Mouse (Mus musculus) midbrain, embryonic 11.5 days (tissue): ENCODE data around the gene Gm7029. TPM values are rescaled to one million over a fixed set of nuclear protein-coding genes. Genes with fewer than 3 reads are reported as not detected.
"Not testable (repeated sequence)": the region's sequence is repeated elsewhere in the genome, so short reads cannot be mapped to it uniquely, and the experiment has no call there.

ENCODE experiments used
- ATAC-seq: fragments of 200-750 bp; cut with Nextera tagmentation; 2 replicates; pipeline ENCODE4 v1.8.0; 2017; ENCODE audit warnings: moderate TSS enrichment, moderate library complexity; ENCODE audit not compliant: low FRiP score
- DNase-seq: peaks from one replicate; pipeline ENCODE4 v3.0.0; 2015; ENCODE audit warnings: low spot score; ENCODE audit errors: missing footprints
- H3K27ac ChIP-seq: fragments of 300-500 bp; sonication (generic); 2 replicates; pipeline ENCODE4 v1.5.1; 2014; ENCODE audit warnings: low read depth, low read length
- H3K27me3 ChIP-seq: fragments of 300-500 bp; sonication (generic); 2 replicates; pipeline ENCODE4 v1.6.1; 2014; ENCODE audit warnings: mild to moderate bottlenecking, low read length, moderate library complexity, mixed read lengths; ENCODE audit not compliant: control insufficient read depth, insufficient read depth
- H3K36me3 ChIP-seq: fragments of 300-500 bp; sonication (generic); 2 replicates; pipeline ENCODE4 v1.6.1; 2014; ENCODE audit warnings: mild to moderate bottlenecking, low read length, moderate library complexity, mixed read lengths; ENCODE audit not compliant: control insufficient read depth, insufficient read depth
- H3K4me1 ChIP-seq: fragments of 300-500 bp; sonication (generic); 2 replicates; pipeline ENCODE4 v1.6.1; 2014; ENCODE audit warnings: low read length; ENCODE audit not compliant: control insufficient read depth, insufficient read depth
- H3K4me2 ChIP-seq: fragments of 300-500 bp; sonication (generic); 2 replicates; pipeline ENCODE4 v1.6.1; 2014; ENCODE audit warnings: mild to moderate bottlenecking, moderate library complexity
- H3K4me3 ChIP-seq: fragments of 300-500 bp; sonication (generic); 2 replicates; pipeline ENCODE4 v1.5.1; 2014; ENCODE audit warnings: low read depth, low read length
- H3K9ac ChIP-seq: fragments of 300-500 bp; sonication (generic); 2 replicates; pipeline ENCODE4 v1.6.1; 2014; ENCODE audit warnings: low read length
- H3K9me3 ChIP-seq: fragments of 300-500 bp; sonication (generic); 2 replicates; pipeline ENCODE4 v1.6.1; 2016; ENCODE audit warnings: low read length; ENCODE audit not compliant: control insufficient read depth
- WGBS: fragments of 180-500 bp; shearing (Covaris S2); extraction: QIAGEN DNeasy Blood & Tissue Kit; methylation state at CpG from one replicate; pipeline ENCODE4 v1.1.7; 2014; 5-methylcytosine and 5-hydroxymethylcytosine counted together
- polyA plus RNA-seq: library from polyadenylated mRNA; unstranded; fragments of >200 nt; fragmentation: Nextera tagmentation; extraction: Ambion mirVana; gene quantifications from 2 replicates; pipeline ENCODE4 v1.2.1, GENCODE M21; 2014

Gm7029 gene
- polyA plus RNA-seq, 1 experiment from 2014 or later, result not detected

DNA sequence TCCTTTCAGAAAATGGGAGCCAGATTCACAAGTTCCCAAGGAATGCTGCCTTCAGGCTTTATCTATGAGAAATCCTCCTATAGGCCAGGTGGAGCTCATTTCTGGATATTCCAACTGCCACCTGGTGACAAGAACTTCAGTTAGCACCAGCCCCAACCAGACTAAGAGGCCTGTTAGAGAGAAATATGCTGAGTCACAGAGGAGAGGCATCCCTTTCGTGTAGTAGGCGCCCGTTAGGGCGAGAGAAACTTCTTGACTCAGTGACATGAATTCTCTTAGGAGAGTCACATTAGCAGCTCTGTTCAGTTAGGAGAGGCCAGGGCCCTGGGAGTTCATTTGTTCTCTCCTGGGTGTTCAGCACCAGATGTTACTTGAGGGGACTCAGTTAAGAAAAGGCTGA lies 26.0 kb downstream of the Gm7029 start:
- no peak overlapping the region for H3K9ac ChIP-seq
- 84% methylated on average over 4 of the region's 4 CpGs for WGBS
- no peak overlapping the region for H3K4me2 ChIP-seq
- H3K4me1 ChIP-seq, result no peaks in the 10 kb centered on the region
- H3K36me3 ChIP-seq, result no peaks in the 10 kb centered on the region
- no peaks in the 10 kb centered on the region for H3K9me3 ChIP-seq
- no peak overlapping the region for H3K4me3 ChIP-seq
- no peak overlapping the region for H3K27ac ChIP-seq
- ATAC-seq, result no peak
- DNase-seq, result no peak
- H3K27me3 ChIP-seq, result no peaks in the 10 kb centered on the region

GRCm38 (mm10) chr17:33900281-33900988 lies 26.8 kb downstream of the Gm7029 start:
- H3K4me2 ChIP-seq, result no peak overlapping the region
- 81% methylated on average over 7 of the region's 7 CpGs for WGBS
- H3K27ac ChIP-seq, result no peak overlapping the region
- no peaks in the 10 kb centered on the region for H3K27me3 ChIP-seq
- no peaks in the 10 kb centered on the region for H3K36me3 ChIP-seq
- no peak for ATAC-seq
- H3K9me3 ChIP-seq, result no peaks in the 10 kb centered on the region
- no peaks in the 10 kb centered on the region for H3K4me1 ChIP-seq
- H3K9ac ChIP-seq, result no peak overlapping the region
- no peak for DNase-seq
- H3K4me3 ChIP-seq, result no peak overlapping the region

DNA sequence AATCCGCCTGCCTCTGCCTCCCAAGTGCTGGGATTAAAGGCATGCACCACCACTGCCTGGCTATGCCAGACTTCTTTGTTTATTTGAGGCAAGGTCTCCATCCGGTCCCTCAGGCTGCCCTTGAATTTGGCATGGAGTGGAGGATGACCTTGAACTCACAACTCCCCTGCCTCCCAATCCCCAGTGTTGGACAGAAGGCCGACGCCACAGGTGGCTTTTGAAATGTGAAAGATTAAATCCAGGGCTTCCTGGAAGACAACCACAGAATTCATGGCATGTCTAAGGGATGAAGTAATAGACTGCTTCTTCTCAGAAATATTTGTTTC lies 27.3 kb downstream of the Gm7029 start:
- Histone ChIP-seq H3K4me2 (no peak overlapping the region), H3K4me3 (no peak overlapping the region), H3K9ac (no peak overlapping the region), H3K27me3 (no peaks in the 10 kb centered on the region), H3K4me1 (no peaks in the 10 kb centered on the region), H3K36me3 (no peaks in the 10 kb centered on the region), H3K9me3 (no peaks in the 10 kb centered on the region), H3K27ac (no peak overlapping the region)
- no peak for ATAC-seq
- WGBS, result 80% methylated on average over 4 of the region's 4 CpGs
- no peak for DNase-seq

GRCm38 (mm10) chr17:33901653-33902052 lies 28.0 kb downstream of the Gm7029 start:
- Histone ChIP-seq H3K36me3 (no peaks in the 10 kb centered on the region), H3K9me3 (no peaks in the 10 kb centered on the region), H3K4me1 (no peaks in the 10 kb centered on the region), H3K4me3 (no peak overlapping the region), H3K27me3 (no peaks in the 10 kb centered on the region), H3K9ac (no peak overlapping the region), H3K27ac (no peak overlapping the region), H3K4me2 (no peak overlapping the region)
- ATAC-seq, result no peak
- 70% methylated on average over 4 of the region's 4 CpGs for WGBS
- no peak for DNase-seq

GRCm38 (mm10) chr17:33902079-33902478 lies 28.4 kb downstream of the Gm7029 start:
- Histone ChIP-seq H3K9ac (no peak overlapping the region), H3K36me3 (no peaks in the 10 kb centered on the region), H3K4me2 (no peak overlapping the region), H3K4me3 (no peak overlapping the region), H3K9me3 (no peaks in the 10 kb centered on the region), H3K4me1 (no peaks in the 10 kb centered on the region), H3K27me3 (no peaks in the 10 kb centered on the region), H3K27ac (no peak overlapping the region)
- DNase-seq (no peak), ATAC-seq (no peak)
- 79% methylated on average over 4 of the region's 4 CpGs for WGBS

DNA sequence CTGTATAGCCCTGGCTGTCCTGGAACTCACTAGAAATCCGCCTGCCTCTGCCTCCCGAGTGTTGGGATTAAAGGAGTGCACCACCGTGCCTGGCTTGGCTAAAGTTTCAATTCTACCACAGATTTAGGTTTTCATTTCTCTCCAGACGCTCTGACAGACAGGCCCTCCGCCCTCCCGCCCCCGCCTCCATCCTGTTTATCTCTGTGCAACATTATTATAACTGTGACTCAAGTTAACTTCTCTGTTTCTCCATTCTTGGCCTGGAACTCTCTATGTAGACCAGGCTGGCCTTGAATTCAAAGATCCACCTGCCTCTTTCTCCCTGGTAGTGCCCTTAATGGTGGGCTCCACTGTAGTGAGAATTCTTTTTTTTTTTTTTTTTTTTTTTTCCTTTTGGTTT lies 28.9 kb downstream of the Gm7029 start:
- no peak overlapping the region for H3K27ac ChIP-seq
- DNase-seq (no peak), ATAC-seq (no peak)
- no peak overlapping the region for H3K9ac ChIP-seq
- H3K4me1 ChIP-seq, result no peaks in the 10 kb centered on the region
- no peak overlapping the region for H3K4me3 ChIP-seq
- H3K27me3 ChIP-seq, result no peaks in the 10 kb centered on the region
- no peaks in the 10 kb centered on the region for H3K36me3 ChIP-seq
- no peaks in the 10 kb centered on the region for H3K9me3 ChIP-seq
- WGBS, result 80% methylated on average over 7 of the region's 7 CpGs
- H3K4me2 ChIP-seq, result no peak overlapping the region

DNA sequence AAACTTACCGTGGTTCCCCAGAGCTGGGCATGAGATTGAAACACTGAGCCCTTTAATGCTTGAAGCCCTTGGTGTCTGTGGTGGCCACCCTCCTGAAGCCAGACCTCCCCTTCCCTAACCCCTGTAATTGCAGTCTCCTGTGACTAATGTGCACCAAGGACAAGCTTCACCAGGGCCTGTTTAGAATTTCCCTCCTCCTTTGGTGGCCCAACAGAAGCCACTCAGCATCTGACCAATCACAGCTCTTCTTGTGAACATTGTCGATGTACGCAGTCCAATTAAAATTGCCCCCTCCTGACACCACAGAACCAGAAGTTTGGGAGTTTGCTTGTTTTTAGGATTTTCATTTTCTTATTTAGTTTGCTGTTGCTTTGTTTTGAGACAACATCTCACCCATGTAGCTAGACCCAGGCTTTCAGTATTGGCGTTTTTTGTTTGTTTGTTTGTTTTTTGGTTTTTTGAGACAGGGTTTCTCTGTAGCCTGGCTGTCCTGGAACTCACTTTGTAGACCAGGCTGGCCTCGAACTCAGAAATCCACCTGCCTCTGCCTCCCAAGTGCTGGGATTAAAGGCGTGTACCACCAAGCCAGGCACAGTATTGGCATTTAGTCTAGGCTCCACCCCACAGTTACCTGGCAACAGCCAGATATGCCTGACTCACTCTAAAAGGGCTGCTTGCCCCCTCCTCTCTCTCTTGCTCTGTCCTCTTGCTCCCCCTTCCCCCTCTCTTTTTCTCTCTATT lies 30.4 kb downstream of the Gm7029 start:
- H3K4me2 ChIP-seq, H3K9ac ChIP-seq, H3K36me3 ChIP-seq, H3K4me1 ChIP-seq, H3K27ac ChIP-seq, H3K27me3 ChIP-seq, H3K4me3 ChIP-seq, ATAC-seq, H3K9me3 ChIP-seq, DNase-seq: not testable (repeated sequence)
- WGBS, result 74% methylated on average over 6 of the region's 6 CpGs

GRCm38 (mm10) chr17:33904835-33905234 lies 31.2 kb downstream of the Gm7029 start, which contains the start of gene Platr17:
Gene Platr17 (plus strand): TSS chr17:33905135.
- H3K4me1 ChIP-seq, H3K9ac ChIP-seq, H3K36me3 ChIP-seq, DNase-seq, ATAC-seq, H3K4me2 ChIP-seq, H3K27me3 ChIP-seq, H3K27ac ChIP-seq, H3K4me3 ChIP-seq, H3K9me3 ChIP-seq: not testable (repeated sequence)
- WGBS, result 37% methylated on average over 3 of the region's 4 CpGs

DNA sequence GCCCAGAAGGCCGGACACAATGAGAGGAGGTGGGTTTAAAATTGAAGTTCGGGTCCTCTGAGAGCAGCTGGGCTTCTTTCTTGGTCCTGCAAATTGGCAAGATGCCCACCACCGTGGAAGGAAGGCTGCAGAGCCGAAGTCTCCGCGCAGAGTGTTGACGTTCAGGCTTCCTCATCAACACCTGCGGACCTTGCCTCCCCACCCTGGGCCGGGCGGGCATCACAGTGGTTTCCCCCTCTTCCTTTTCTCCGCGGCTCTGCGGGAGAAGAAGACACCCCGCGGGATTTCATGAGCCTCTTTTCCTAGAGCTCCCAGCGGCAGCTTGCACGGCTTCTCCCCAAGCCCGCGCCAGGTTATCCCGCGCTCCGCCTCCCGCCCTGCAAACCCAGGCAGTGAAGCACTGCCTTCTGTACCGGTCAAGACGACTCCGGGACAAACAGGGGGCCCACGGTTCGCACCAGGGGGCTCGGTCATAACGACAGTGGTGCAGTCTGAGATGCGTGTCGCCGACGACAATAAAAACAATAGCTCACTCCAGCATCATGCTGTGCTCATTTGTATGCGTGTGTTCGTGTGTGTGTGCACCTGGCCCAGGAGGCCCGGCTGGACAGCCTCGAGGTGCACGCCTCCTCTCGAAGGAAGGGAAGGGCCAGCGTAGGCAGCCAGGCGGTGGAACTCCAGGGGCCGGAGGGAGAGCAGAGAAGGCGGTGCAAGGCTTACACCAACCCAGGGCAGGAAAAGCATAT lies 34.9 kb downstream of the Gm7029 start:
- H3K27me3 ChIP-seq, result no peaks in the 10 kb centered on the region
- ATAC-seq, result no peak; the same call in 1 of the 2 replicates
- peak overlapping the region; percentile 83 for H3K4me3 ChIP-seq
- peaks cover 10% of the 10 kb centered on the region for H3K36me3 ChIP-seq
- peaks cover 15% of the 10 kb centered on the region for H3K4me1 ChIP-seq
- peak overlapping the region; percentile 78 for H3K9ac ChIP-seq
- peak overlapping the region; percentile 65 for H3K27ac ChIP-seq
- DNase-seq, result peak; percentile 92
- peak overlapping the region; percentile 99 for H3K4me2 ChIP-seq
- under 1% methylated on average over 43 of the region's 44 CpGs for WGBS
- H3K9me3 ChIP-seq, result no peaks in the 10 kb centered on the region
